Mouse (Mus musculus): ENCODE results near the gene Glb1l3.
"Not testable (repeated sequence)": the region's sequence is repeated elsewhere in the genome, so short reads cannot be mapped to it uniquely, and the experiment has no call there.

Gene Glb1l3

DNA sequence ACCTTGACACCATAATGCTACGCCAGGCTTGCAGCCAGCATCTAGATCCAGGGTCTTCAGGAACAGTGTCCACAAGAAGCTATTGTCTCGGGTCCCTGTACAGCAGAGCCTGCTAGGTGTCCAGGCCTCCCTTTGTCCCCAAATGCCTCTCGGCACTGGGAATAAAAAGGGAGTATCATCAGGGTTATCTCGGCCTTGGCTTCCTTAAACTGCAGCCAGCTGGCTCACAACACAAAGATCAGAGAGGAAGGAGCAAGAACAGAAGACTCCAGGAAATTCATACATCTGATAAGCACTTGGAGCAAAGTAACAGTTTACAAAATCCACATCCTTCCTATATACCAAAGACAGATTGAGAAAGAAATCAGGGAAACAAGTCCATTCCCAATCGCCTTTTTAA, at the start of gene Glb1l3:
TSS of gene Glb1l3 (minus strand) at position 140 of the 400 bp plus-strand sequence.
- no peak for DNase-seq (ENCODE audit: extremely low spot score)

DNA sequence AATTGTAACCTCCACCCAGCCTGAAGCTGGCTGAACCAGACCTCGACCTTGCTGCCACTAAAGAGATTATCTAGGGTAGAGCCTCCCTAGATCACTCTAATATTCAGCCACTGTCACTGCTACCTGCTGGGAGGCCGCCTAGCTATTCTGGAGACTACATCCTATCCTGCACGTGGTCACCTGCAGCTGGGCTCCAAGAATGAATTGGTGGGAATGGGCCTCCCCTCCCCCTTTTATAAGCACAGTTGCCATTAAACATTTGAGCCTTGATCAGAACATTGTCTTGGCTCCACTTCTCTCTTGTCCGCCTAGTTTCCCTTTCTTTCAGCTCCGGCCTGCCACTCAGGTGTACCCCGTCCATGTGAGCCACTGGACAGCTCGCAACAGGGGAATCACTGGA, 9.2 kb upstream of the Glb1l3 start:
- not testable (repeated sequence) for DNase-seq (ENCODE audit: extremely low spot score)

DNA sequence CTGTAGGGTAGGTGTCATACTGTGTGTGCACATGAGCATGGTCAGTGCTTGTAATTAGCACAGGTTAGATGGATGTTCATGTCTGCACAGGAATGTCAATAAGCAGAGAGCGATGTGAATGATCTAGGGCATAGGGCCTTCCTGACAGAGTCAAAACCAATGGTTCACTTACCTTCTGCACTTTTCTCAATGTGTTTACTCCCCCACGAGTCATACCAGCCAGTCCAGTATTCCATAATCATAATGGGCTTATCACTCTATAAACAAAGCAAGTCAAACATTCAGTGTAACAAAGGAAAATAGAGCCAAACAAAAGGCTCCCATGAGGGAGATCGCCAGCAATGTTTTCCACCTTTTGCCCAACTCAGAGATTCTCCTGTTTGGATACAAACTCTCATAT, 29.6 kb downstream of the Glb1l3 start:
- DNase-seq (ENCODE audit: extremely low spot score), result no peak

DNA sequence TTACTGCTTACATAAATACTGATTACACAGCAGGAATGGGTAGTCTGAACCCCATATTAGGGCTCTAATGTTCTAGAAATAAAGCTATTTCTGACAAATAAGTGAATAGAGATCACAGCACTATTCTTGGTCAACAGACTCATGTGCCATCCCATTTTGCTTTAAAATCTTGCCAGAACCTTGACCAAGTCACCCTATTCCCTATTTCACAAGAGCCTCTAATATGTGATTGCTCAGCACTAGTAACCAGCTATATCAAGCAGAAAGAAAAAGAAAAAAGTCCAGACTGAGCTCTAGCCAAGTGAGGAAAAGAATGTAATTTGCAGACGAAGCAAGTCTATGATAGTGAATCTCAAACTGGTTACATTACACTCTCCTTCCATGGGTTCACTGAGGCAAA, 40.7 kb downstream of the Glb1l3 start:
- DNase-seq (ENCODE audit: extremely low spot score), result no peak

DNA sequence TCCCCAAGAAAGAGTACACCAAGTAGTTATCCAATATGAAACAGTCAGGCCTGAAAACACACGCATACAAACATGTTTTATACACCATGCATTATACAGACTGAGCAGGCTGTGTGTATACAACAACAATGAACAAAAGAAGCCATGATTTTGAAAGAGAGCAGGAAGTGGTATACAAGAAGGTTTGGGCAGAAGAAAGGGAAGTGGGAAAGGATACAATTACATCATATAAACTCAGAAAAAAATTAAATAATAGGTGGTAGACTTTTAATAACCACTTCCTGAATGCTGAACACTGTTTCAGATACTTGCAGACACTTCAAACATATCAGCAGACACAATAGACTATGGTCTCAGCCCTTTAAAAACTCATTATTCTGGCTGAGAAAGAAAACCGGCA, 52.0 kb downstream of the Glb1l3 start:
- DNase-seq (ENCODE audit: extremely low spot score), result no peak

DNA sequence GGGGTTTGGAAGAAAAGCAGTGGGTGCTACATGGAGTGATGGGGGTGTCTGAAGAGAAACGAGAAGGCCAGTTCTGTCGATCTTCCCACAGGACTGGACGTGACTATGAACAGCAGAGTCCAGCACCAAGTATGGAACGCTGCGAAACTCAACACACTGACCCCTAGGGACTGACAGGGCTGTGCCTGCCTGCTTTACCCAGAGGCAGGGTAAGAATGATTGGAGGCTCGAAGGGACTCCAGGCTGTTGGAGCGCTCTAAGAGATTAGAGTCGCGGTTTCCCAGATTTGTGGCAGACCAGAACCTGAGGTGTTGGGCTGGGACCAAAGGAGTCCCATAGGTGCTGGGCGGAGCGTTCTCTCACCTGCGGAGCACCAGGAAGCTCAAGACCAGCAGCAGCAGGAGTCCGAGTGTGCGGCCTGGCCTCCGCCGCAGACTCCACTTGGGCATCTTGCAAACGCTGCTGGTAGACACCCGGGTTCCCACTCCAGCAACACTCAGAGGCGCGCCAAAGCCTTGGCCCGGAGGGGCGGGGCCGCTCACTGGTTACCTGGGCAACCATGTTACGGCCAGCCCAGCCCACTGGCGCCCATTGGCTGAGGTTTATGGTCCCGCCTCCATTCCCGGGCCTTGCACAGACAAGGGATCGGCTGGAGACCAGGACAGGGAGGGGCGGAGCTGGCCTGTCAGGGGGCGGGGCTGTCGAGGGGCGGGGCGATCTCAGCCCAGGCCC, 54.6 kb downstream of the Glb1l3 start, which contains the start of gene Glb1l2:
TSS of gene Glb1l2 (minus strand) at position 534 of the 732 bp plus-strand sequence.
- peak; percentile 97 for DNase-seq (ENCODE audit: extremely low spot score)

DNA sequence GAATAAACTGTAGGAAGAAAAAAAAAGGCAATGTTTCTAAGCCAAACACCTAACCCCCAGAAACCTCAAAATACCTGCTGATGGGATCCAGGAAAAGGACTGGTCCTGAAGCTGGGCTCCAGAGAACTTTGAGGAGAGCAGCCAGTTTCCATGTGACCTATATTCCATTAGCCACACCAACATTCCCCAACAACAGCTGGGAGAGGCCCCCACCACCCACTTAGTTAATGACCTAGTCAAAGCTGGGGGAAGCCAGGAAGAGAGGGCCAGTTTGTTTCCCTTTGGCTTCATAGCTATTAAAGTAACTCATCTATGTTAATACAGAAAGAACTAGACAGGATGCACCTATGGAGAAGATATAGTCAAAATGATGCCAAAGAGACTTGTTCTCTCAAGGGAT, 56.4 kb downstream of the Glb1l3 start:
- DNase-seq (ENCODE audit: extremely low spot score), result no peak

DNA sequence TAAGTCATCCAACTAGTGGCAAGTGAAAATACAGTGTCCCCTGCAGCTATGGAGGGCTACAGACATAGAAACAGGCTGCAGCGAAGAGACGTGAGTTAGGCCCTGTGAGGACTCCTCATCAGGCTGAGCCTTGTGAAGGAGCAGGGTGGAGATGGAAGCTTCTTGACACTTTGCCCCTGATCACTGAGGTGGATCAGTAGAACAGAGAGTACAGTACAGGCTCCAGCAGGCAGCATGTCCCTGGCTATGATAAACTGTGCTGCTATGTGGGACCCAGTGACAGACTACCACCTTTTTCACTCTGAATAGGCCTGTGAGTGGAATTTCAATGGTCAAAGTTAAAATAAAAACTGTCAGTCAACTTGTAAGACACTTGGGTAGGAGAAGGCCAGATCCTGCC, 60.3 kb downstream of the Glb1l3 start:
- DNase-seq (ENCODE audit: extremely low spot score), result no peak

DNA sequence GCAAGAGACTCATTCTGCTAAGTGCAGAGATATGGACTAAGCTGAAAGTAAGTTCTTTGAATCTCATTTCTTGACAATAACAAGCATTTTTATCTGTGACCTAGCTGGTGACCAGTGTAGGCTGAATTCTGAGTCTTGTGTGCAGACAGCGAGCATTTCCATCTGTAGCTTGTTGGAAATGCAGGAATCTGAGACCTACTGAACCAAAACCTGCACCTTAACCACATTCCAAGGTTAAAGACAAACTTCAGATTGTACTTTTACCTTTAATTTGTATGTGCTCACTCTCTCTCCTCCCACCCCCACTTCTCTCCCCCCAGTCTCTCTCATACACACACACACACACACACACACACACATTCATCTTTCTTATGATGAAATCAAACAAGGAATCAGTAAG, 62.0 kb downstream of the Glb1l3 start:
- DNase-seq (ENCODE audit: extremely low spot score), result no peak

DNA sequence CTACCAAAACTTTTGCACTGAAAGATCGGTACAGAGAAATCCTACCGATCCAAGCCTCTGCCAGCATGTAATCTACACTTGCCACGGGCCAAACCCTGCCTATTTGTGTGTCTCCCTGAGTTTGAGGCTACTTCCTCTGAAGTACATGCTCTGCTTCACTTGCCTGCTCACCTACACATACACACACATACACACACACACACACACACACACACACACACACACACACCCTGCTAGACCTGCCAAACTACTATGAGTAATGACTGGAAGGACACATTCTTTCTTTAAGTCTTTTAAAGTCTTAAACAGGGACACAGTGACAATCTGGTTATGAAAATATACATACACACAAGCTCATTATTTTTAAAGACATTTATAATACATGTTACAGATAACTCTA, 62.5 kb downstream of the Glb1l3 start:
- DNase-seq (ENCODE audit: extremely low spot score), result no peak

DNA sequence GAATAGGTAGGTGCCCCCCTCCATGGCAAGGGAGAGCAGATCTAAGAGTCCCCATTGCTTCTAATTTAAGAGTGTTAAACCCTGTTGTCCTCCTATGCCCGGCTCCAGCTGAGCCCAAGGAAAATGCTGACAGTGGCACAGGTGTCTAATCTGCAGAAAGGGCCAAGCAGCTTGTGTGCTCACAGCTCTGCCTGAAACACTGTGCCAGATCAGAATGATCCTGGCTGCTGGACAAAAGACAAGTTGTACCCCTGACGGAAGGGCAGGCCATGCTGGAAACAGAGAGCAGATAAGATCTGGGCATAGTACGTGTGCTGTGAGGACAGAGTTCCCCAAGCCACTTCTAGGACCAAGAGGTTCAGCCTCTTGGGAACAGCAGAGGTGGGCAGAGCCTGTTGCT, 67.9 kb downstream of the Glb1l3 start:
- DNase-seq (ENCODE audit: extremely low spot score), result no peak

DNA sequence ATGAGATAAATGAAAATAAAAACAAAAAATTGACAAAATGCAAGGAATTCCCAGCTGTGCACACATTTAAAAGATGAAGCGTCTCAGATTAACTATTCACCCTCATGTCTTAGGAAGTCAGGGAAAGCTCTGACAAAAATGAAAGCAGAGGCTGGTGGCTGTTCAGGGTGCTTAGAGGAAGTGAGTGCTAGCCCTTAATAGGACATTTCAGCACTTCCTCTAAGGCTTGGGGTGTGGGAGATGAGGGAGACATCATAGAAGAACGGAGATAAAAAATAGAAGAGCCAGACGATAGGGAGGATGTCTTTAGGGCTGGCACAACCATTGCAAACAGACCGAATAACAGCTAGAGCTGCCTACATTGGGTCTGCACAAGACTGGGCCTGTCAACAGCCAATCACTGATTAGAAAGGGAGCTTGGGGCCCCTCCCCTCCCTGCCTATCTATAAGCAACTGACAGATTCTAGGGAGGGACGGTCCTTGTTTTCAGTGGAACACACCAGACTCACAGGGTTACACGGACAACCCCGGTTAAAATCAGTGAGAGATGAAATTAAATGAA, 77.2 kb downstream of the Glb1l3 start:
- DNase-seq (ENCODE audit: extremely low spot score), result no peak

DNA sequence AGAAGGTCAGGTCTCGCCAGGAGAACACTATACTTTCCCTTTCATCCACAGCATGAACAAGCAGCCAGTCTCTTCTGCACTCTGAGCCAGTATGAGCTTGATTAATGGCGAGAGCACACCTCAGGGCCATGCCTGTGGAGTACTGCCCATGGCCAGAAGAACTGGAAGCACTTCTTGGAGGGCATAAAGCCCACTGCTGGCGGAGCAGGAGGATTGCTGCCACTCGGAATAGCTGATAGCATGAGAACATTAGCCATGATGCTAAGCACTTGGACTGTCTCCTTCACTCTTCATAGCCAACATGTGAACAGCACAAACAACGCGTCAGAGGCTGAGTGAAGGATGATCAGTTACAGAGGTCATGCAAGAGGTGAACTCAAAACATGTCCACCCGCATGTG, 82.3 kb downstream of the Glb1l3 start:
- DNase-seq (ENCODE audit: extremely low spot score), result no peak

DNA sequence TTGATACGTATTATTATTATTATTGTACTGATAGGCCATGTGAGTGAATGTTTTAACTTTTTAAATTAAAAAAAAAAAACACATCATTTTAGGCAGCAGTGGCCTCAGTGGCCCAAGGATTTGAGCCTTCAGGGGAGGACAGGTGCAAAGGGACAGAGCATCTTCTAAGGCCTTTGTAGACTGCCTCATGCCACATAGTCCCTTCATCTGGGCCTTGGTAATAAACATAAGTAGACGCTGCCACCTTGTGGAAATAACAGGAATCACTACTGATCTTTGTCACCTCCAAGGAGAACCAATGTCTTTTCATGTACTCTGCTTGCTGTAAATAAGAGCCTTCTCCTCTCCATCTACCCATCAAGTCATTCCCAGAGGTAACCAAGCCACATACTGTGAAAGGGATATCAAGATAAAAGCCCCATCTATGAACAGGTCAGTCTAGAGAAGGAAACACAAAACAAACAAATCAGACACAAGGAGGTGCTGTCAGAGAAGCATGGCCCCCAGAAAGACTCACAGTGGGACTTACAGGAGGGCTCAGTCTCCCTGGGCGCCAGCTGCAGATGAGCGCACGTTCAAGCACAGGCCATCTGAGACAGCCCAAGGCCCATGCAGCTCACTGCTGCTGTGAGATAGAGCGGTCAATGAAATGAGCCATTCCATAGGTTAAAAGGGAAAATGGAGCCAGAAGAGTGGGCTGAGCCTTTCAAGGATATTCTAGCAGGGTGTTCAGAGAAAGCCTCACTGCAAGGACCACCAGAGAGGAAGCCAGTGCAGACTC, 84.4 kb downstream of the Glb1l3 start:
- peak; percentile 53 for DNase-seq (ENCODE audit: extremely low spot score)

DNA sequence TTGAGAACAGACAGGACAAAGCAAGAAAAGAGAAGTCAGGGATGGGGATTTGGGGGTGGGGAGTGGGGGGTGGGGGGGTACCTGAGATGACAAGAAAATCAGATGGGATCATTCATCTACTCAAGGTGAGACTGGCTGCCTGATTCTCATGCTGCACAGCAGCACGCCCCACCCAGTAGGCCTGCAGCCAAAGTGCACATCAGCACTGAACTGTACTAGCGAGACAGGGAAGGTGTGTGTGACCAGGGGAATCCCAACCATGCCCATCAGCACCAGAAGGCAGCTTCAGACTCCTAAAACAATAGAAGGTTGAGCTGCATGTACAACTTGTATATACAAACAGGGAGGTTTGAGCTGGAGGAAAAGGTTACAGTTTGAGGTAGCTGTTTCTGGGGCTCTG, 85.0 kb downstream of the Glb1l3 start:
- no peak for DNase-seq (ENCODE audit: extremely low spot score)

DNA sequence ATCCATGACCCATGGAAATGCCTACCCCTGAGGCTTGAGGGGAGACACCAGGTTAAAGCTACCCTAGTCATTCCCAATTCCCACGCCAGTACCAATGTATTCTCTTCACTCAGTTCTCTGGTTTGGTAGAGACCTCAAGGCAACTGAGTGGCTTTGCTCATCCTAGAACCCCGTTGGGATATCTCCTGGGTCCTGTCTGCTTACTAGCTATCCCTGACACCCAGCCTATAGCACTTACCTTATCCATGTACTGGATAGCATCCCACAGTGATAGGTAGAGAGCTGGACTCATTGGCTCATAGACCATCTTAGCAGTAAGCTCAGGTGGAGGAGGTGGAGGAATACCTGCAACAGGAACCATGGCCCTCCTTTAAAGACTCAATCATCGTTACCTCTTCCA, 92.5 kb downstream of the Glb1l3 start:
- DNase-seq (ENCODE audit: extremely low spot score), result no peak

Measured in embryo, embryonic 9.5 days (tissue).